Mouse (Mus musculus): Measurements from ENCODE around the gene Tomm22. TPM values are rescaled to one million over a fixed set of nuclear protein-coding genes. Genes with fewer than 3 reads are reported as not detected.

Tomm22 gene
- total RNA-seq, 2 experiments from 2014 or later: 82.1 to 184 TPM

DNA sequence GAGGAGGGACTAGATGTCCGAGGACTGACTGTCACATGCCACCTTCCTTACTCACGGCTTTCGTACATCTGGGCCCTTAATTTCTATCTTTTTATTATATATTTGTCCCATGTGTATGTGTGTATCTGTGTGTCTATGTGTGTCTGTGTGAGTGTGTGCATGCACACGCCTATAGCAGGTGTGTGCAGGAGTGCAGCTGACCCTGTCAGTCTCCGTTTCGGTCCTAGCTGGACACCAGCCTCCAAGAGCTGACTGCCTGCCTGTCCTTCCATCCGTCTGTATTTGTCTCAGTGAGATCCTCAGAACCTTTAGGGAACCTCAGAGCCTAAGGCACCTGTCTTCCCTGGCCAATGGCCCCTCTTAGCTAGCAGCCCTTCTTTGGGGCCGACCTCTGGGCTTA is 49.6 kb downstream of the Tomm22 start:
- no peak for ATAC-seq (ENCODE audit: poor library complexity, severe bottlenecking)

DNA sequence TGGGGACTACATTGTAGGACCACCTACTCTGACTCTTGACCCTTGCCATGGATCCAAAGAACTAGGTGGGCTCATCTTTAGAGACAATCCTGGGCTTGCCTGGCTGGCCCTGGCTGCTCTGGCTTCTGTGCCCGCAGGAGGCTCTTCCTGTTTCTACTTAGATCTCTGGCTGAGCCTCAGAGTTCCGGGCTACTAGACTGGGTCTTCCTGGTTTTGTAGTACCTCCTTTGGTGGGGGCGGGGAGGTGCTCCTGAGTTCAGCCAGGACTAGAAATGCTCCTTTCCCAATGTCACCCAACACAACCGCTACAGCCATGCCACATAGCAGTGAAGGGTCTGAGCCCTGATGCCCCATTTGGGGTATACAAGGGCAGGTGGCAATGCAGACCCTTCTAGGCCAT is 50.1 kb downstream of the Tomm22 start:
- peak; percentile 37; the same call in 1 of the 2 replicates for ATAC-seq (ENCODE audit: poor library complexity, severe bottlenecking)

Other genes with a start within 250 kb of the Tomm22 start
- gene Csnk1e, start 215.3 kb upstream of the Tomm22 start, total RNA-seq (2015): 33.3 and 39.4 TPM in 2 replicates
- 29.3 and 32.0 TPM in 2 replicates for gene Csnk1e, start 215.3 kb upstream of the Tomm22 start, total RNA-seq (2017)
- gene Kcnj4, start 165.6 kb upstream of the Tomm22 start, total RNA-seq (2015): not detected in 2 replicates
- gene Kcnj4, start 165.6 kb upstream of the Tomm22 start, total RNA-seq (2017): not detected in 2 replicates
- not detected in 2 replicates for gene Kdelr3, start 154.4 kb upstream of the Tomm22 start, total RNA-seq (2015)
- not detected in 2 replicates for gene Kdelr3, start 154.4 kb upstream of the Tomm22 start, total RNA-seq (2017)
- gene Ddx17, start 124.1 kb upstream of the Tomm22 start, total RNA-seq (2015): 108 TPM in 2 replicates
- 146 and 163 TPM in 2 replicates for gene Ddx17, start 124.1 kb upstream of the Tomm22 start, total RNA-seq (2017)
- gene Dmc1, start 65.8 kb upstream of the Tomm22 start, total RNA-seq (2015): 3.7 and 7.0 TPM in 2 replicates
- 5.1 and 5.3 TPM in 2 replicates for gene Dmc1, start 65.8 kb upstream of the Tomm22 start, total RNA-seq (2017)
- 0.20 and 0.87 TPM in 2 replicates for gene Fam227a, start 11.9 kb upstream of the Tomm22 start, total RNA-seq (2015)
- gene Fam227a, start 11.9 kb upstream of the Tomm22 start, total RNA-seq (2017): 0.12 and 1.2 TPM in 2 replicates
- 9.9 and 12.9 TPM in 2 replicates for gene Cby1, start 11.7 kb upstream of the Tomm22 start, total RNA-seq (2015)
- gene Cby1, start 11.7 kb upstream of the Tomm22 start, total RNA-seq (2017): 45.0 and 52.0 TPM in 2 replicates
- 6.7 and 8.0 TPM in 2 replicates for gene Josd1, start 17.1 kb downstream of the Tomm22 start, total RNA-seq (2015)
- 10.7 and 13.0 TPM in 2 replicates for gene Josd1, start 17.1 kb downstream of the Tomm22 start, total RNA-seq (2017)
- gene Gtpbp1, start 20.0 kb downstream of the Tomm22 start, total RNA-seq (2015): 31.2 and 31.9 TPM in 2 replicates
- 36.8 and 56.8 TPM in 2 replicates for gene Gtpbp1, start 20.0 kb downstream of the Tomm22 start, total RNA-seq (2017)
- 53.6 and 54.4 TPM in 2 replicates for gene Sun2, start 71.7 kb downstream of the Tomm22 start, total RNA-seq (2015)
- 129 and 161 TPM in 2 replicates for gene Sun2, start 71.7 kb downstream of the Tomm22 start, total RNA-seq (2017)
- gene Dnal4, start 107.0 kb downstream of the Tomm22 start, total RNA-seq (2015): 13.9 and 14.1 TPM in 2 replicates
- gene Dnal4, start 107.0 kb downstream of the Tomm22 start, total RNA-seq (2017): 9.6 and 12.3 TPM in 2 replicates
- 0.33 and 1.3 TPM in 2 replicates for gene Nptxr, start 133.9 kb downstream of the Tomm22 start, total RNA-seq (2015)
- gene Nptxr, start 133.9 kb downstream of the Tomm22 start, total RNA-seq (2017): 0.44 and 0.49 TPM in 2 replicates
- gene Npcd, start 163.4 kb downstream of the Tomm22 start, total RNA-seq (2015): not detected in 2 replicates
- not detected in 2 replicates for gene Npcd, start 163.4 kb downstream of the Tomm22 start, total RNA-seq (2017)
- 2.3 and 3.9 TPM in 2 replicates for gene Cbx6, start 163.8 kb downstream of the Tomm22 start, total RNA-seq (2015)
- 3.5 and 6.7 TPM in 2 replicates for gene Cbx6, start 163.8 kb downstream of the Tomm22 start, total RNA-seq (2017)
- 129 and 148 TPM in 2 replicates for gene Apobec3, start 220.8 kb downstream of the Tomm22 start, total RNA-seq (2015)
- 124 and 125 TPM in 2 replicates for gene Apobec3, start 220.8 kb downstream of the Tomm22 start, total RNA-seq (2017)

Measured in megakaryocyte, adult 5-6 weeks (primary cell).